Mouse (Mus musculus) activated CD4-positive, CD25-positive, alpha-beta regulatory T cell, adult 4 months (primary cell): ENCODE results near the gene Ednrb. TPM values are rescaled to one million over a fixed set of nuclear protein-coding genes. Genes with fewer than 3 reads are reported as not detected.

Experiments
- polyA plus RNA-seq, 2 experiments: library from polyadenylated mRNA; unstranded; fragments of 100-300 nt; shearing (Covaris generic); gene quantifications; one replicate each; pipeline ENCODE4 v1.2.1; 2017

Ednrb gene
- polyA plus RNA-seq, 2 experiments from 2014 or later, result not detected

Other genes starting within 250 kb of the Ednrb start
- 10 to 100 TPM; 12.7 to 17.2 TPM for gene Slain1, start 194.2 kb downstream of the Ednrb start, polyA plus RNA-seq